In genomic region chr6:22344443-22344842, GRCm38 (mm10) we compare ENCODE assay signal across 16 mouse cellular contexts. TPM values are rescaled to one million over a fixed set of nuclear protein-coding genes. Genes with fewer than 3 reads are reported as not detected.
DNase-seq lines count a peak whose midpoint lies in the region; ATAC-seq and TF ChIP-seq lines count a peak whose summit lies in the region.
"Had no signal": no experiment of that assay in that cellular context is flagged by ENCODE, and none has a peak within 500 bp of the region (broad histone marks: within the 10 kb centered on the region; RNA-seq: fewer than 3 reads in every experiment).

No protein-coding gene starts in this region.

- H3K4me3 ChIP-seq in gastrocnemius, adult 2 months: peak overlapping the region; percentile 15; the same call in 1 of the 2 replicates
- no peak overlapping the region for H3K4me3 ChIP-seq in kidney, embryonic 15.5 days (replicated peaks)
- no peak overlapping the region for H3K4me3 ChIP-seq in heart, embryonic 16.5 days (ENCODE audit: low read length)
- H3K4me3 ChIP-seq in midbrain, embryonic 15.5 days: no peak overlapping the region
- H3K4me3 ChIP-seq: embryonic facial prominence, embryonic 13.5 days; hindbrain, embryonic 10.5 days; lung, embryonic 15.5 days had no signal

- intact Hi-C loops in gastrocnemius, adult 2 months (cut with DNase I): no loop called here

- no peak for ATAC-seq in kidney, embryonic 15.5 days (replicated peaks; ENCODE audit: low FRiP score)
- ATAC-seq in heart, embryonic 16.5 days (replicated peaks; ENCODE audit: extremely low read depth, insufficient read depth, low FRiP score): no peak
- peak; percentile 36 for ATAC-seq in megakaryocyte-erythroid progenitor cell, adult 5-6 weeks (replicated peaks; ENCODE audit: low FRiP score, low TSS enrichment, poor library complexity, severe bottlenecking)
- ATAC-seq in midbrain, embryonic 15.5 days (replicated peaks): no peak

- H3K36me3 ChIP-seq in kidney, embryonic 15.5 days: peaks cover 14% of the 10 kb centered on the region; the same call in 1 of the 2 replicates
- H3K36me3 ChIP-seq in heart, embryonic 16.5 days (ENCODE audit: control insufficient read depth, insufficient read depth): no peaks in the 10 kb centered on the region; the same call in 1 of the 2 replicates
- no peaks in the 10 kb centered on the region for H3K36me3 ChIP-seq in midbrain, embryonic 15.5 days (replicated peaks)

- no peak overlapping the region for H3K9ac ChIP-seq in kidney, embryonic 15.5 days
- peak overlapping the region; percentile 4; the same call in 1 of the 2 replicates for H3K9ac ChIP-seq in heart, embryonic 16.5 days (ENCODE audit: low read length)
- no peak overlapping the region for H3K9ac ChIP-seq in midbrain, embryonic 15.5 days
- H3K9ac ChIP-seq: embryonic facial prominence, embryonic 13.5 days; lung, embryonic 15.5 days had no signal

- no peak overlapping the region for H3K4me2 ChIP-seq in kidney, embryonic 15.5 days
- 0 out of 2 replicates have a peak overlapping the region, but pooled peaks have one; percentile 21 for H3K4me2 ChIP-seq in heart, embryonic 16.5 days (ENCODE audit: low read depth, low read length)
- H3K4me2 ChIP-seq in midbrain, embryonic 15.5 days: no peak overlapping the region
- H3K4me2 ChIP-seq: embryonic facial prominence, embryonic 13.5 days; lung, embryonic 15.5 days had no signal

- no peak for TF ChIP-seq CTCF in gastrocnemius, adult 2 months (IDR thresholded peaks at IDR 0.05)

- no peak for DNase-seq in gastrocnemius, adult 2 months
- DNase-seq in gastrocnemius, adult 8-10 months (ENCODE audit: low spot score in 2 of 2): no peak
- DNase-seq in kidney, postnatal 4 days: peak; percentile 27 to 41
- no peak for DNase-seq in Muller cell, postnatal 12 days (ENCODE audit: inconsistent ontology term)
- DNase-seq: cerebellum, postnatal 25 days; gastrocnemius, postnatal 25 days; layer of hippocampus, postnatal 36 days had no signal

- no peaks in the 10 kb centered on the region for H3K27me3 ChIP-seq in kidney, embryonic 15.5 days
- no peaks in the 10 kb centered on the region for H3K27me3 ChIP-seq in heart, embryonic 16.5 days (ENCODE audit: control insufficient read depth, insufficient read depth, low read length)
- no peaks in the 10 kb centered on the region for H3K27me3 ChIP-seq in midbrain, embryonic 15.5 days (replicated peaks)
- H3K27me3 ChIP-seq: embryonic facial prominence, embryonic 13.5 days; lung, embryonic 15.5 days had no signal

- H3K27ac ChIP-seq in gastrocnemius, adult 2 months: peak overlapping the region; percentile 53
- no peak overlapping the region for H3K27ac ChIP-seq in kidney, embryonic 15.5 days
- H3K27ac ChIP-seq in heart, embryonic 16.5 days (ENCODE audit: low read length): peak overlapping the region; percentile 70
- H3K27ac ChIP-seq in midbrain, embryonic 15.5 days: no peak overlapping the region
- H3K27ac ChIP-seq: embryonic facial prominence, embryonic 13.5 days; hindbrain, embryonic 10.5 days; lung, embryonic 15.5 days had no signal

- no peaks in the 10 kb centered on the region for H3K9me3 ChIP-seq in kidney, embryonic 15.5 days (replicated peaks)
- no peaks in the 10 kb centered on the region for H3K9me3 ChIP-seq in heart, embryonic 16.5 days (replicated peaks; ENCODE audit: control insufficient read depth, low read length)
- no peaks in the 10 kb centered on the region for H3K9me3 ChIP-seq in midbrain, embryonic 15.5 days
- H3K9me3 ChIP-seq: embryonic facial prominence, embryonic 13.5 days; hindbrain, embryonic 10.5 days; lung, embryonic 15.5 days had no signal

- WGBS in kidney, embryonic 15.5 days: 43% methylated on average over 6 of the region's 6 CpGs
- WGBS in heart, embryonic 16.5 days: 26% methylated on average over 6 of the region's 6 CpGs
- 52% methylated on average over 6 of the region's 6 CpGs for WGBS in midbrain, embryonic 15.5 days

- peaks cover 22% of the 10 kb centered on the region for H3K4me1 ChIP-seq in kidney, embryonic 15.5 days
- peaks cover 22% of the 10 kb centered on the region for H3K4me1 ChIP-seq in heart, embryonic 16.5 days (ENCODE audit: control insufficient read depth, insufficient read depth, low read length)
- H3K4me1 ChIP-seq in midbrain, embryonic 15.5 days: no peaks in the 10 kb centered on the region

RNA-seq across cellular contexts. Expression of gene Fam3c, which starts 11.6 kb away (rescaled TPM):
- 10 to 100 TPM; 16.3 to 24.0 TPM for total RNA-seq in gastrocnemius, adult 2 months (2021)
- total RNA-seq in gastrocnemius, adult 8-10 months (2022): 10 to 100 TPM; 18.4 to 23.3 (median 20.8) TPM
- 56.6 and 59.0 TPM in 2 replicates for polyA plus RNA-seq in kidney, embryonic 15.5 days (2015; fragmentation: Nextera tagmentation; extraction: Ambion mirVana)
- polyA plus RNA-seq in heart, embryonic 16.5 days (2015; fragmentation: Nextera tagmentation; extraction: Ambion mirVana): 42.7 and 44.2 TPM in 2 replicates
- 12.6 and 18.4 TPM in 2 replicates for total RNA-seq in megakaryocyte-erythroid progenitor cell, adult 5-6 weeks (2014; fragmentation: Nextera tagmentation)
- 49.3 and 75.9 TPM in 2 replicates for total RNA-seq in megakaryocyte-erythroid progenitor cell, adult 5-6 weeks (2017)
- 77.8 and 79.4 TPM in 2 replicates for polyA plus RNA-seq in midbrain, embryonic 15.5 days (2015; fragmentation: Nextera tagmentation; extraction: Ambion mirVana)

RNA-seq across cellular contexts. Expression of gene Wnt16, which starts 56.4 kb away (rescaled TPM):
- 1 to 10 TPM; 1.4 to 7.8 TPM for total RNA-seq in gastrocnemius, adult 2 months (2021)
- total RNA-seq in gastrocnemius, adult 8-10 months (2022): 1 to 10 TPM; 2.2 to 3.8 (median 3.2) TPM
- polyA plus RNA-seq in kidney, embryonic 15.5 days (2015; fragmentation: Nextera tagmentation; extraction: Ambion mirVana): 1.2 and 1.7 TPM in 2 replicates
- polyA plus RNA-seq in heart, embryonic 16.5 days (2015; fragmentation: Nextera tagmentation; extraction: Ambion mirVana): 1.2 and 2.3 TPM in 2 replicates
- total RNA-seq in megakaryocyte-erythroid progenitor cell, adult 5-6 weeks (2014; fragmentation: Nextera tagmentation): not detected in 2 replicates
- total RNA-seq in megakaryocyte-erythroid progenitor cell, adult 5-6 weeks (2017): not detected in 2 replicates
- polyA plus RNA-seq in midbrain, embryonic 15.5 days (2015; fragmentation: Nextera tagmentation; extraction: Ambion mirVana): 0.77 TPM in 2 replicates
- total RNA-seq: neutrophil, adult 5-6 weeks had no signal
- polyA plus RNA-seq: large intestine, adult 2 months had no signal

Comparison
In these comparisons a context has a peak if more than half of its experiments do, and no peak if none do; other contexts are left out.
1. DNase-seq: peak in kidney, postnatal 4 days (2 of 2); none in gastrocnemius, adult 2 months (single experiment), gastrocnemius, adult 8-10 months (0 of 2) and Muller cell, postnatal 12 days (single experiment).
2. H3K27ac ChIP-seq: peak in gastrocnemius, adult 2 months (single experiment) and heart, embryonic 16.5 days (single experiment); none in kidney, embryonic 15.5 days (single experiment) and midbrain, embryonic 15.5 days (single experiment).